Mouse (Mus musculus) yolk sac, embryonic 10.5 days (tissue): ENCODE results near the gene Masp2.

Experiments used
- DNase-seq: peaks from one replicate; pipeline ENCODE4 v3.0.0-alpha.2; 2017; ENCODE audit warnings: low spot score

Masp2 gene

DNA sequence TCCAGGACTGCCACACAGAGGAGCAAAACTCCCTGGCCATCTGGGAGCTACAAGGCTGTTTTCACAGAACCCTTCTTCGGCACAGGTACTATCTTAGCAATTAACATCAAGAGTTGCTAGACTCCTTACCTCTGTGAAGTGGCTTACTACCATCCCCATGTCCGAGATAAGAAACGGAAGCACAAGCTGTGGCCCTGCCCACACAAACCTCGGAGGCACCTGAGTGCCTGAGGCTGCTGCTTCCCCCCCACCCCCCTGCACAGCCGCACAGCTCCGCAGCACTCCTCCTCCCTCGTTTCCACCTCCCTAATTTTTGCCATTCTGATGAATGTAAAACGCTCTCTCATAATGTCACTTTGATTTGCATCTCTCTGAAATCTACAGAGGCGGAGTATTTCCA, 35.9 kb downstream of the Masp2 start:
- no peak for DNase-seq

DNA sequence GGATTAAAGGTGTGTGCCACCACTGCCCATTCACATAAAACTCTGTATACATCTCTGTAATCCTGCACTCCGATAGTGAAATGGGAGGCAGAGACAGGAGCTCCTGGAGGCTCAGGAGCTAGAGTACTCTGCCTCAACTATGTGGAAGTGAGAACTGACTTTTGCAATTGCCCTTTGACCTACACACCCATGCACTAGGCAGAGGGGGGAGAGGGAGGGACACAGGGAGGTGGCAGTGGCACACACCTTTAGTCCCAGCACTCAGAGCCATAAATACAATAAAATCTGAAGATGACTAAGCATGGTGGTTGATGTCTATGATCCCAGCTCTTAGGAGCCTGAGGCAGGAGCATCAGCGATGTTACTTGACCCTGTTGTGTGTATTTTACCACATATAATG, 37.1 kb downstream of the Masp2 start:
- DNase-seq = peak; percentile 53

DNA sequence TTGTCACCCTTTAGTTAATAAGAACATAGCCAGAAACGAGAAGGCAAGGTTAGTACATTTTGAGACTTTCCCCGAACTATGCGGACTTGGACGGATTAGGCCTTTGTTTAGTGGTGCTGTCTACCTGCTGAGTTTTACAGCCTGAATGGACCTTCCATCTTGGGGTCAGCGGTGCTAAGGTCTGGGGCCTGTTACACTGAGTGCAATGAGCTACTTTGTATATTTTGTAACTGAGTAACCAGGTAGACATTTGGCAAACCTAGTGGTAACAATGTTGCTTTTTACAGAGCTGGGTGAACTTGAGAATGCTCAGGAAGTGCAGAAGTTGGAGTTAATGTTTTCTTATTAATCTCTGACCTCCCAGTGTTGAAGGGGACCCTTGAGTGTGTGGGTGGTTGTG, 38.8 kb downstream of the Masp2 start:
- peak; percentile 71 for DNase-seq

GRCm38 (mm10) chr4:148643291-148644156, 41.2 kb downstream of the Masp2 start, which contains the start of gene Gm572:
TSS of gene Gm572 (plus strand) at chr4:148643317.
- no peak for DNase-seq

DNA sequence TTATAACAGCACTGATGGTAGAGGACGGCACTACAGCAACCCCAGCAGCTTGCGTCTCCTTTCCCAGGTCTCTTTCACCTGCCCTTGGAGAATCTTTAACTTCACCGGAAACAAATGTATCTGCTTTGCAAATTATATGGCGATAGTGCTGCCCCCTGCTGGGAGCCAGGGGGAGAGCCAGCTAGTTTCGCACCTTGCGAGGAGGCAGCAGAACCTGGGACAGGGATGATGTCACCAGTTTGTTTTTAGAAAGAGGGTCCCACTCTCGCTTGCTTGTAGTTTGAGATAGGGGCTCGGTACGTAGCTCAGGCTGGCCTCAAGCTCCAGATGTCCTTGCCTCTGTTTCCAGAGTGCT, 41.8 kb downstream of the Masp2 start:
- DNase-seq = peak; percentile 82

DNA sequence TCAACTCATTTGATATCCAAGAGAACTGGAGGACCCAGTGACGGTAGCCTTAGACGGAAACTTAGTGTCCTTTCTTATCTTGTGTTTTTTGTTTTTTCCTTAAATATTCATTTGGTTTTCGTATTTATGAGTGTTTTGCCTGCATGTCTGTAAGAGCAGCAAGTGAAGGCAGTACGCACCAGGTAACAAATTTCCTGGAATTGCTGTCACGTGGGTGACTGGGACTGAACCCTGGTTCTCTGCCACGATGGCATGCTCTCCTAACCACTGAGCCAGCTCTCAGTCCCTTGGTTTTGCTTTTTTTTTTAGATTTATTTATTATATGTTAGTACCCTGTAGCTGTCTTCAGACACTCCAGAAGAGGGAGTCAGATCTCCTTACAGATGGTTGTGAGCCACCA, 42.6 kb downstream of the Masp2 start:
- DNase-seq = no peak

DNA sequence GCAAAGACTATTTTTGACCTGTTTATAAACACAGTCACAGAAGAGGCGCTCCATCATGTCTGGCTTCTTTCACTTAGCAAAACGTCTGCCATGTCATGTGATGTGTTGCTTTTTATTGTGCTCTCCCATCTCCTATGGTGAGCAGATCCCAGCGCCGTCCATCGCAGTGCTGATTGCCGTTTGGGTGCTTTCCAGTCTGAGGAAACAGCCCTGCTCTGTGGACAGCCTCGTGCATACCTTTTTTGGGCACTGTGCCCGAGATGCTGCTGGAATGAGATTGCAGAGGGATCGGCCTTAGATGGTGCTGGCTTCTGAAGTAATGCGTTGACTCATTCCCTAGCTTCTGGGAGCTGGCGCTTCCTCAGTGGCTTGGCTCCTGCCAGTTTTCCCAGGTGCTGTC, 44.3 kb downstream of the Masp2 start:
- no peak for DNase-seq

DNA sequence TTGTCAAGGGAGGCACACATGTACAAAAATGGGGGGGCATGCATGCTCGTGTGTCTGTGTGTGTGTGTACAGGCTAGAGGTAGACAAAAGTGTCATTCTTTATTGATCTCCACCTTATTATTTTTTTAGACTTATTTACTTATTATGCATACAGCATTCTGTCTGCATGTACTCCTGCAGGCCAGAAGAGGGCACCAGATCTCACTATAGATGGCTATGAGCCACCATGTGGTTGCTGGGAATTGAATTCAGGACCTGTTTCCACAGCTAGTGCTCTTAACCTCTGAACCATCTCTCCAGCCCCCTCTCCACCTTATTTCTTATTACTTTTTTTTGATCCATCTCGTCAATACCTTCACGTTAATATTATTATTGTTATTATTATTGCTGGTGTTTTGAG, 47.0 kb downstream of the Masp2 start:
- no peak for DNase-seq

- no peak for DNase-seq
Measured at GRCm38 (mm10) chr4:148651045-148651444, 48.7 kb downstream of the Masp2 start.

DNA sequence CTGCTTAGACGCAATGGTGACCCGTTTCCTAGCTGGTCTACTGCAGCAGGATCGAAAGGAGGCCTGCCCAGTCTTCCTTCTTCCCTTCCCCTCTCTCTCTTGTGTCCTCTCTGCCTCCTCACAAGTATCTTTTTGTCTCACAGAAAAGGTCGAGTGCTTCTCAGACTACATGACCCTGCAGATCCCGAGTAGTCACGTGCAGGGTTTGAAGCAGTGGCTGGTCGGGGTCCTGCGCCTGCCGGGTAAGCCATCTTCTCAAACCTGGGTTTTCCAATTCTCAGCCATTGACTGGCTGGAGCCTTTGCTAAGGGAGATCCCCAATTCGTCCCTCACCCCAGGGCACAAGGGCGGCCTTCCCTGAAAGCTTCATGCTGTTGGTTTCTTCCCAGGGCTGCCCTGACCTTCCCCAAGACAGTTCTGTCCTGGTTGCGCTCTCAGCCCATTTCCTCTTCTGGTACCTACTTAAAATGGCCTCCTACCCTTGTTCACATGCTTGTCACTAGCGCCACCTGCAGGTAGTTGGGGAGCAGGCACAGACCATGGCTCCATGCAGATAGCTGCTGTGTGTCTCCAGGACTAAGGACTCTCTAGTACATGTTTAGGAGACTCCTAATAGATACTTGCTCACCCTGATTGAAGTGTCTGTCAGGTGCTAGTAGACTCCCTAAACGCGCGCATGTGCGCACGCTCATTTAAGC, 52.5 kb downstream of the Masp2 start:
- DNase-seq = no peak

DNA sequence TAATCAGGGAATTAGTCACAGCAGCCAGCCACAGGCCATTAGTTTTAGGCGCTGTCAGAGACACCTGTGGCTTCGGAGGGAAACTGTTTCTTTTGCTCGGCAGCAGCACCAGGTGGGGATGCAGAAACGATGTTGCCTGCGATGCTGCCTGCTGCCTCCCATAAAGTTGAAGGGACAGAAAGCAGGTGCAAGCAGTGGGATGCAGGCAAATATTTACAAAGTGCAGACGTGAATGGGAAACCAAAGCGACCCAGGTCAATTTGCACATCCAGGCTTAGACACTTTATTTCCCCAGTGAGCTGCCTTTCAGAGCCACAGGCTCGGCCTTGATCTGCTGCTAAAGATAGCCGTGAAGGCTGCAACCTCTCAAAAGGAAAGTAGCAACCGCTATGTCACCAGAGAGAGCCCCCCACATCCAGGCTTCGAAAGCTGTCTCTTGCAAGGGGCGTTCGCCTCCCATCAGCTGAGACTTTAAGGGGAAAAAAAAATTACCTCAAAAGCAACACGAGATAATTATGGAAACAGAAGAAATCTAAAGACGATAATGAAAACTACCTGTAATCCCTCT, 54.4 kb downstream of the Masp2 start:
- DNase-seq = no peak

- no peak for DNase-seq
Measured at GRCm38 (mm10) chr4:148657776-148658175, 55.4 kb downstream of the Masp2 start.

DNA sequence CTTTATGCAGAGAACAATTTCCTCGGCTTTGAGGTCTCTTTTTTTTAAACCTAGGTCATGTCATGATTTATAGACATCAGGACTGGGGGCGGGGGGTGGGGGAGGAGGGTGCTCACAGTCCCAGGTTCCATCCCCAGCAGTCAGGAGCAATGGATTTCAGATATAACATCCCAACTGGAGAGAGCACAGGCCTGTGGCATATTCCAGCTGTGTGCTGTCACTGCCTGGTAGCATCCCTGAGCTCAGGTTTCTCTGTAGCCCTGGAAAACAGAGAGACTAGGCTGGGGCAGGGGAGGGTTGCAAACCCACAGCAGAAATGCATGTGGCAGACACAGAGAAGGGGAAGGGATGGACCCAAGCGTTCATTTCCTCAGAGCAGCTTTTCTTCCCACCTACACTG, 57.8 kb downstream of the Masp2 start:
- no peak for DNase-seq

DNA sequence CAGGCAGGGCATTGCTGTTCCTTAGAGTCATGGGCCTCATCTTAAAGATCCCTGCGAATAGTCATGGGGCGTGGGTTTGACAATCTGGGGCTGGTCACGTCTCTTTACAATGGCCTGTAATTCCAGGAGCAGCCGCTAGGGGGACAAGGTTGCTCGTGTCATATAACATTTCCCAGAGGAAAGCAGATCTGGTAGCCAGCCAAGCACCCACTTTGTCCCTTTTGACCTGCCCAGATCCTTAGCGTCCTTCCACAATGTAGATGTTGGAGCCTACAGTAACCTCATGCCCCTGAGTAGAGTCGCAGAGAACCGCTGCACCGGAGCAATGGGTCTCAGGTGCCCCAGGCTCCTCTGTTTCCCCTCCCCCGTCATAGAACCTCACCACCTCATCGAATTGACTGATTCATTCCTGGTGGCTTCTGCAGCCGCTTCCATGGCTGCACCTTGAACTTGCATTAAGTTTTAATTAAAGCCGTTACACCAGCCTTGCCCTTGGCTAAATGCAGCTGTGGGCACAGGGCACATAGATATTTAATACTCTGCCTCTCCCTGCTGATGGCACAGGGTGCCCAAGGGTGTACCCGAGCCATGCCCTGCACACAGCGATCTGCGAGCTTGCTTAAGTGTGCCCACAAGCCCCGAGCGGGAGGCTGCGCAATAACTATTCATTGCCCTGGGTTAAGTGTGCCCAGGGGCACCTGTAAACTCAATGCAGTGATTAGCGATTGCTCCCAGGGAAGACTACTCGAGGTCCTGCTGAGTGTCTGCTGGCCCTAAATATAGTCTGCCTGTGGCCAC, 60.0 kb downstream of the Masp2 start:
- peak; percentile 58 for DNase-seq

DNA sequence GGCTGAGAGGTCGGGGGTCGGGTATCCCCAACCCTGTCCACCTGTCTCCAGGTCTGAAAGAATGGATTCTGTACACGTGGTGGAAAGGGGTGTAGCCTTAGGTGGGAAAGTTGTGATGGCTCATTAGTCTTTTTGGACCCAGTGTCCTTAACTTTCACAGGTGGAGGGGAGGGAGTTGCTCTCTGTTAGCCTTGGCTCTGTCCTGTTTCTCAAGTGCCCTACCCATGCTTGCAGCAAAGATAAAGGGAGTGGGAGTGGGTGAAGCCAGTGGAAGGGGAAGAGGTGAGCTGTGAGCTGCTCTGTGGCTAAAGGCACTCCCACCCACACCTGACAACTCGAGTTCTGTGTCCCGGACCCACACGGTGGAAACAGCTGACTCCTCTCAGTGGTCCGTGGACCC, 61.0 kb downstream of the Masp2 start:
- no peak for DNase-seq

- no peak for DNase-seq
Measured at GRCm38 (mm10) chr4:148664021-148664420, 61.7 kb downstream of the Masp2 start.
